Mouse (Mus musculus): Measurements from ENCODE around the gene Lrmda. TPM values are rescaled to one million over a fixed set of nuclear protein-coding genes. Genes with fewer than 3 reads are reported as not detected.

The Lrmda gene
- total and polyA plus RNA-seq, 2 experiments: 0.18 to 0.50 TPM

DNA sequence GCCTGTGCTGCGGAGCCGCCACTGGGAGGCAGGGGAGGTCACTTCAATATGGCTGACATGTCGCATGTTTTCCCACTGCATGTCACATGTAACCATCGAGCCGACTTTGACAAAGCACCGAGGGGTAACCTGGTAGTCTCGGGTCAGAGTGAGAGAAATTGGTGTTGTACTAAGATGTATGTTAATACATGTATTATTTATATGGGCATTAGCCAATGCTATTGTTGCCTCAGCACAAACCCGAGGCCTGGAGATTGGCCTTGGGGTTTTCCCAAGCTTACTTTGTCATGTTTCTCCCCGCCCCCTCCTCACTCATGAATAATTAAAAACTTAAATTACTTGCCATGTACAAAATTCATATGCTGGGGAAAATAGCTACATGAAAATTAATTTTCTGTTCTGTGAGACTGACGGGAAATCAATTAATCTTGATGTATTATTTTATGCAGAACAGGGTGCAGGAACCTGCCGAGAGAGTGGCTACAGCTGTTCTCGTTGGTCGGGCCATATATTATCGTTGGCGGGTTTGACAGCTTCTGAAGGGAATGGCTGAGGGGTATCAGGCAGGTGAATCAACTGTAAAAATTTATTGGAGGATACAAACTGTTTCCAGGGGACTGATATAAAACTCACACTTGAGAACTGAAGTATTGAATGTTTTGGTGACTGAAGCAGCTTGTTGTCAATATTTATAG lies 265.5 kb downstream of the Lrmda start:
- no peak for DNase-seq (ENCODE audit: extremely low read depth, low read depth, low spot score)
- no peaks in the 10 kb centered on the region for H3K27me3 ChIP-seq (ENCODE audit: control insufficient read depth, insufficient read depth, low read length)
- no peaks in the 10 kb centered on the region for H3K79me2 ChIP-seq (ENCODE audit: control insufficient read depth, insufficient read depth, low read length)
- H3K27ac ChIP-seq (replicated peaks; ENCODE audit: insufficient read depth, low read depth, low read length): no peak overlapping the region
- 95% methylated on average over 15 of the region's 15 CpGs for WGBS
- H3K4me1 ChIP-seq (ENCODE audit: control insufficient read depth, insufficient read depth, low read length): no peaks in the 10 kb centered on the region
- H3K9ac ChIP-seq (ENCODE audit: low read depth, low read length): no peak overlapping the region
- no peak overlapping the region for H3K4me3 ChIP-seq (ENCODE audit: insufficient read depth, low read depth, low read length)
- no peak for TF ChIP-seq CTCF (IDR thresholded peaks at IDR 0.05; ENCODE audit: low read depth, low read length)
- TF ChIP-seq POLR2A (IDR thresholded peaks at IDR 0.05; ENCODE audit: extremely low read depth, insufficient read depth, low read length): no peak
- no peaks in the 10 kb centered on the region for H3K36me3 ChIP-seq (ENCODE audit: control insufficient read depth, insufficient read depth, low read length)

DNA sequence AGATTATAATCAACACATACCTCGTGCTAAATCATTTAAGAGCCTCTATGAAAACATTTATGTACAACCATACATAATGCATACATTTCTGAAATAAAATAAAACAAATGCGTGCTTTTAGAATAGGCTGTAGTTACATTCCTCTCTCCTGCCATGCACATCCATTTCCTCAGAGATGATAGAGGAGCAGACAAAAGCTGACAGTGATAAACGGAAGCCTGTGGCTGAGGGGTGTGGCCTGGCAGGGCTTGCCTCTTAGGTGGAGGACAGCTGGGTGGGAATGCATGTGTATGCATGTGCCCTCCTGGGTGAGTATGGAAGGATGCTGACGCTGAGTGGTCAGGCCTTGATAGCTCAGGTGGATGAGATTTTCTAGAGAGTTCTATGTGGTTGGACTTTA lies 266.3 kb downstream of the Lrmda start:
- 74% methylated on average over 4 of the region's 4 CpGs for WGBS

DNA sequence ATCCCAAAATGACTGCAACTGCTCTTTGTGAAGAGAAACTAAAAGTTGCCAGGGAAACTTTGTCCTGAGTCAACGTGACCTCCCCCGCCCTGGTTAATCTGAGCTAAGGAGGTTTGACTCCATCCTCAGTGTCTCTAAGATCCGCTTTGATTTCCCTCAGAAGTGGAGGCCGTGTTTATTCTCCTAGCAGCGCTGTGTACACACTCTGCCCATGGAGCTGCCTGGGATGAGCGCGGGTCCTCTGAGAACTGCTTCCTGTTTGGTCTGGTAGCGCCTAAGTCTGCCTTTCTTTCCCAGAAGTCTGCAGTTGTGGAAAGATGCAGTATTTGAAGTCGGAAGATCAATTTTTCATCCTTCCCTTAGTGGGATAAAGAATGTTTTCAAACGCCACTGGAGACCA lies 268.7 kb downstream of the Lrmda start:
- Histone ChIP-seq H3K36me3 (ENCODE audit: control insufficient read depth, insufficient read depth, low read length) (no peaks in the 10 kb centered on the region), H3K4me1 (ENCODE audit: control insufficient read depth, insufficient read depth, low read length) (no peaks in the 10 kb centered on the region), H3K9ac (ENCODE audit: low read depth, low read length) (no peak overlapping the region), H3K27ac (replicated peaks; ENCODE audit: insufficient read depth, low read depth, low read length) (no peak overlapping the region), H3K4me3 (ENCODE audit: insufficient read depth, low read depth, low read length) (no peak overlapping the region), H3K27me3 (ENCODE audit: control insufficient read depth, insufficient read depth, low read length) (no peaks in the 10 kb centered on the region), H3K79me2 (ENCODE audit: control insufficient read depth, insufficient read depth, low read length) (no peaks in the 10 kb centered on the region)
- no peak for DNase-seq (ENCODE audit: extremely low read depth, low read depth, low spot score)
- TF ChIP-seq CTCF (IDR thresholded peaks at IDR 0.05; ENCODE audit: low read depth, low read length) (no peak), POLR2A (IDR thresholded peaks at IDR 0.05; ENCODE audit: extremely low read depth, insufficient read depth, low read length) (no peak)
- WGBS: 25% methylated on average over 10 of the region's 10 CpGs

More for the DNA sequence above, 266.3 kb downstream of the Lrmda start:
- Histone ChIP-seq H3K4me3 (ENCODE audit: insufficient read depth, low read depth, low read length) (no peak overlapping the region), H3K4me1 (ENCODE audit: control insufficient read depth, insufficient read depth, low read length) (no peaks in the 10 kb centered on the region), H3K36me3 (ENCODE audit: control insufficient read depth, insufficient read depth, low read length) (no peaks in the 10 kb centered on the region), H3K27ac (replicated peaks; ENCODE audit: insufficient read depth, low read depth, low read length) (no peak overlapping the region), H3K9ac (ENCODE audit: low read depth, low read length) (no peak overlapping the region), H3K79me2 (ENCODE audit: control insufficient read depth, insufficient read depth, low read length) (no peaks in the 10 kb centered on the region), H3K27me3 (ENCODE audit: control insufficient read depth, insufficient read depth, low read length) (no peaks in the 10 kb centered on the region)
- no peak for DNase-seq (ENCODE audit: extremely low read depth, low read depth, low spot score)
- TF ChIP-seq POLR2A (IDR thresholded peaks at IDR 0.05; ENCODE audit: extremely low read depth, insufficient read depth, low read length) (no peak), CTCF (IDR thresholded peaks at IDR 0.05; ENCODE audit: low read depth, low read length) (no peak)

DNA sequence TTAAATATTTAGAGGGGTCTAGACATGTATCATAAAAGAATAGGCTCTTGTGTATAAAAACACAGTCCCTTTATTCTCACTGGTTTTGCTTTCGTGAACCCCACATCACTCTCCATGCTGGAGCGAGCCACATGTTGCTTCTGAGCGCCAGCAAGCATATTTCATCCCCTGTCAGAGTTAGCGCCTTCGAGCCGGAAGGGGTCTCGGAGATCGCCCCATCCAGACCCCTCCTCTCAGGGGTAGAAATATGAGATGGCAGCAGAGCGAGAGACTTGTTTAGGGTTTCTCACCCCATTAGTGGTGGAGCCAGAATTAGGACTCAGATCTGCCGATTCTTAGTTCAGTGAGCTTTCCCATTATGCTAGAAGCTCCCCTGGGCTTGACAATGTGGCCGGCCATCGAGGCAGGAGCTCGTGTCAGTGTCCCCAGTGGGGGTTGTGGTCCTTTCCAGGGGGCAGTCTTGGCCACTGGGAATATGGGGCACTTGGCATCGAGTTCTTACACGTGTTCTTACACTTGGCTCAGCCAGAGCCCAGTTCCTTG lies 269.9 kb downstream of the Lrmda start:
- DNase-seq (ENCODE audit: extremely low read depth, low read depth, low spot score): no peak
- no peak overlapping the region for H3K9ac ChIP-seq (ENCODE audit: low read depth, low read length)
- no peaks in the 10 kb centered on the region for H3K27me3 ChIP-seq (ENCODE audit: control insufficient read depth, insufficient read depth, low read length)
- 92% methylated on average over 15 of the region's 15 CpGs for WGBS
- H3K36me3 ChIP-seq (ENCODE audit: control insufficient read depth, insufficient read depth, low read length): no peaks in the 10 kb centered on the region
- H3K27ac ChIP-seq (replicated peaks; ENCODE audit: insufficient read depth, low read depth, low read length): no peak overlapping the region
- no peak for TF ChIP-seq CTCF (IDR thresholded peaks at IDR 0.05; ENCODE audit: low read depth, low read length)
- TF ChIP-seq POLR2A (IDR thresholded peaks at IDR 0.05; ENCODE audit: extremely low read depth, insufficient read depth, low read length): no peak
- no peak overlapping the region for H3K4me3 ChIP-seq (ENCODE audit: insufficient read depth, low read depth, low read length)
- H3K4me1 ChIP-seq (ENCODE audit: control insufficient read depth, insufficient read depth, low read length): no peaks in the 10 kb centered on the region
- H3K79me2 ChIP-seq (ENCODE audit: control insufficient read depth, insufficient read depth, low read length): no peaks in the 10 kb centered on the region

DNA sequence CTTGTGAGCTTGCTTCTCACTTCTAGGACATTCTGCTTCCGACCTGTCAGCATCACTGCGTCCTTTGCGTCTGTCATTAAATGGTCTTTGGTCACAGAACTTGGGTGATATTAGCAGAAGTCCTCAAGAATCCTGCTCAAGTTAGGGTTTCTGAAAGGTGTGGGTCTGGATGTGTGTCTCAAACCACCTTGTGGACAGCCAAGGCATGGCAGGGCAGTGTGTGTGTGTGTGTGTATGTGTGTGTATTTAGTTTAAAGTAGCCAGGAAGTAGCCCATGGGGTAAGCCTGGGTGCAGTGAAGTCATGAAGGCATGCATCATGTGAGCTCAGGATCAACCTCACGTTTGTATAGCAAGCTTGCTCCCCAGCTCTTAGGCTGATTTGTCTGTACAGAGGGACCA lies 274.9 kb downstream of the Lrmda start:
- 90% methylated on average over 4 of the region's 4 CpGs for whole genome bisulfite sequencing
- DNase-seq (ENCODE audit: extremely low read depth, low read depth, low spot score): no peak
- no peak for TF ChIP-seq POLR2A (IDR thresholded peaks at IDR 0.05; ENCODE audit: extremely low read depth, insufficient read depth, low read length)
- peak; percentile 4; the same call in 1 of the 2 replicates for TF ChIP-seq CTCF (IDR thresholded peaks at IDR 0.05; ENCODE audit: low read depth, low read length)

DNA sequence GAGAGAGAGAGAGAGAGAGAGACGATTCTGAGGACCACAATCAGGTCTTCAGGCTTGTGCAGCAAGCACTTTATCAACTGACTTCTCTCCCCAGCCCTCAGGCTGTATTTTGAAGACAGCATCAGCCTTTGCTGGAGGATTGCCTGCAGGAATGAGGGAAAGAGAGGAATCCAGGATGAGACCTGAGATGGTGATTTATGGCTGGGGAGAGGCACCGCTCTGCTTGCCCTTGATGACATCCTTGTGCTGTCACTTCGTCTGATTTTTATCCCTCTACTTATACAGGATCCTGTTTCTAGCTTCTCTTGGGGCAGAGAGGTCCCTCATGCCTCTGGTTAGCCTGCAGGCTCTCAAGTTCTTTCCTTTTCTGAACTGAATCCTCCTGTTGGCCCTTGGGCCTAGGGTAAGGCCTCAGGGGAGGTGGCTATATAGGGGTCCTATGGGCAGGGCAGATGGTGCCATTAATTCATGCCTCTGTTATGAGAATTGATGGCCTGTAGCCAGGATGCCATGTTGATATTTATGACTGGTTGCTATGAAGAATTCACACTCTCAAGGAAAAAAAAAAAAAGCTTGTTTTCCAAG lies 277.2 kb downstream of the Lrmda start:
- TF ChIP-seq POLR2A (IDR thresholded peaks at IDR 0.05; ENCODE audit: extremely low read depth, insufficient read depth, low read length) (no peak), CTCF (IDR thresholded peaks at IDR 0.05; ENCODE audit: low read depth, low read length) (no peak)
- H3K27ac ChIP-seq (replicated peaks; ENCODE audit: insufficient read depth, low read depth, low read length): no peak overlapping the region
- H3K79me2 ChIP-seq (ENCODE audit: control insufficient read depth, insufficient read depth, low read length): no peaks in the 10 kb centered on the region
- no peak overlapping the region for H3K9ac ChIP-seq (ENCODE audit: low read depth, low read length)
- H3K36me3 ChIP-seq (ENCODE audit: control insufficient read depth, insufficient read depth, low read length): no peaks in the 10 kb centered on the region
- no peak overlapping the region for H3K4me3 ChIP-seq (ENCODE audit: insufficient read depth, low read depth, low read length)
- 77% methylated on average over 3 of the region's 3 CpGs for WGBS
- DNase-seq (ENCODE audit: extremely low read depth, low read depth, low spot score): no peak
- H3K27me3 ChIP-seq (ENCODE audit: control insufficient read depth, insufficient read depth, low read length): no peaks in the 10 kb centered on the region
- H3K4me1 ChIP-seq (ENCODE audit: control insufficient read depth, insufficient read depth, low read length): no peaks in the 10 kb centered on the region

More for the DNA sequence above, 274.9 kb downstream of the Lrmda start:
- Histone ChIP-seq H3K79me2 (ENCODE audit: control insufficient read depth, insufficient read depth, low read length) (no peaks in the 10 kb centered on the region), H3K27me3 (ENCODE audit: control insufficient read depth, insufficient read depth, low read length) (no peaks in the 10 kb centered on the region), H3K36me3 (ENCODE audit: control insufficient read depth, insufficient read depth, low read length) (no peaks in the 10 kb centered on the region), H3K4me1 (ENCODE audit: control insufficient read depth, insufficient read depth, low read length) (no peaks in the 10 kb centered on the region), H3K4me3 (ENCODE audit: insufficient read depth, low read depth, low read length) (no peak overlapping the region), H3K9ac (ENCODE audit: low read depth, low read length) (no peak overlapping the region), H3K27ac (replicated peaks; ENCODE audit: insufficient read depth, low read depth, low read length) (no peak overlapping the region)

All from liver, adult 2 months (tissue).